9 mouse cellular contexts compared by ENCODE assay signal in genomic region chr2:33581449-33581777, GRCm38 (mm10). TPM values are rescaled to one million over a fixed set of nuclear protein-coding genes. Genes with fewer than 3 reads are reported as not detected.
DNase-seq lines count a peak whose midpoint lies in the region; ATAC-seq and TF ChIP-seq lines count a peak whose summit lies in the region.
"Had no signal": no experiment of that assay in that cellular context is flagged by ENCODE, and none has a peak within 500 bp of the region (broad histone marks: within the 10 kb centered on the region; RNA-seq: fewer than 3 reads in every experiment).

No protein-coding gene starts in this region.

- no peak overlapping the region for H3K9ac ChIP-seq in lung, embryonic 14.5 days
- H3K9ac ChIP-seq in forebrain, embryonic 12.5 days = no peak overlapping the region
- no peak overlapping the region for H3K9ac ChIP-seq in limb, embryonic 11.5 days (ENCODE audit: low read length)

- H3K9me3 ChIP-seq in lung, embryonic 14.5 days (ENCODE audit: low read depth, low read length) = no peaks in the 10 kb centered on the region
- no peaks in the 10 kb centered on the region for H3K9me3 ChIP-seq in forebrain, embryonic 12.5 days
- no peaks in the 10 kb centered on the region for H3K9me3 ChIP-seq in limb, embryonic 11.5 days (ENCODE audit: control insufficient read depth, low read length)

- H3K27ac ChIP-seq in lung, embryonic 14.5 days (ENCODE audit: low read depth) = no peak overlapping the region
- no peak overlapping the region for H3K27ac ChIP-seq in forebrain, embryonic 12.5 days
- H3K27ac ChIP-seq in limb, embryonic 11.5 days (replicated peaks; ENCODE audit: low read depth, low read length) = no peak overlapping the region

- no peak for ATAC-seq in lung, embryonic 14.5 days (ENCODE audit: insufficient read depth)
- peak; percentile 7; the same call in 1 of the 2 replicates for ATAC-seq in forebrain, embryonic 12.5 days (ENCODE audit: low FRiP score)
- ATAC-seq in limb, embryonic 11.5 days (ENCODE audit: insufficient number of reproducible peaks, low FRiP score, low TSS enrichment, low read depth) = no peak

- no peaks in the 10 kb centered on the region for H3K36me3 ChIP-seq in lung, embryonic 14.5 days (ENCODE audit: insufficient read depth)
- no peaks in the 10 kb centered on the region for H3K36me3 ChIP-seq in forebrain, embryonic 12.5 days (replicated peaks)
- H3K36me3 ChIP-seq in limb, embryonic 11.5 days (ENCODE audit: control insufficient read depth, insufficient read depth, low read length) = no peaks in the 10 kb centered on the region

- no peak for DNase-seq in lung, embryonic 14.5 days
- DNase-seq in lung, postnatal 14 days = no peak
- peak; percentile 59 for DNase-seq in limb, embryonic 11.5 days (ENCODE audit: low spot score)
- DNase-seq in retina, postnatal 1 day = peak; percentile 48
- no peak for DNase-seq in right cerebral cortex, adult 2 months (ENCODE audit: low spot score in 2 of 2)
- no peak for DNase-seq in yolk sac, embryonic 10.5 days (ENCODE audit: low spot score)
- DNase-seq: kidney, adult 9 months had no signal

- no peak for TF ChIP-seq CTCF in lung, embryonic 14.5 days (IDR thresholded peaks at IDR 0.05; ENCODE audit: low read depth)

- H3K27me3 ChIP-seq in lung, embryonic 14.5 days (ENCODE audit: insufficient read depth, low read length) = peaks cover 54% of the 10 kb centered on the region
- H3K27me3 ChIP-seq in forebrain, embryonic 12.5 days = peaks cover 100% of the 10 kb centered on the region
- peaks cover 10% of the 10 kb centered on the region for H3K27me3 ChIP-seq in limb, embryonic 11.5 days (ENCODE audit: control insufficient read depth, insufficient read depth, low read length)

- H3K4me3 ChIP-seq in lung, embryonic 14.5 days (ENCODE audit: low read depth, low read length) = peak overlapping the region; percentile 22; the same call in 1 of the 2 replicates
- peak overlapping the region; percentile 13; the same call in 1 of the 2 replicates for H3K4me3 ChIP-seq in forebrain, embryonic 12.5 days (replicated peaks)
- no peak overlapping the region for H3K4me3 ChIP-seq in limb, embryonic 11.5 days (ENCODE audit: low read depth, low read length)

- no peak overlapping the region for H3K4me2 ChIP-seq in lung, embryonic 14.5 days
- H3K4me2 ChIP-seq in forebrain, embryonic 12.5 days = peak overlapping the region; percentile 46
- no peak overlapping the region for H3K4me2 ChIP-seq in limb, embryonic 11.5 days (ENCODE audit: low read depth, severe bottlenecking)

- peaks cover 17% of the 10 kb centered on the region for H3K4me1 ChIP-seq in lung, embryonic 14.5 days (ENCODE audit: insufficient read depth)
- peaks cover 64% of the 10 kb centered on the region for H3K4me1 ChIP-seq in forebrain, embryonic 12.5 days
- peaks cover 83% of the 10 kb centered on the region for H3K4me1 ChIP-seq in limb, embryonic 11.5 days (ENCODE audit: control insufficient read depth, insufficient read depth, low read length)

- WGBS in lung, embryonic 14.5 days = 3% methylated on average over 6 of the region's 6 CpGs
- 0% methylated on average over 6 of the region's 6 CpGs for WGBS in forebrain, embryonic 12.5 days
- under 1% methylated on average over 6 of the region's 6 CpGs for WGBS in limb, embryonic 11.5 days

RNA-seq across cellular contexts. Expression of gene Lmx1b, which starts 58.9 kb away (rescaled TPM):
- polyA plus RNA-seq in lung, embryonic 14.5 days (2014; fragmentation: Nextera tagmentation; extraction: Ambion mirVana) = 0.09 TPM in 1 of 2 replicates, not detected in the other
- polyA plus RNA-seq in forebrain, embryonic 12.5 days (2016; fragmentation: Nextera tagmentation; extraction: Ambion mirVana) = 0.84 and 0.91 TPM in 2 replicates
- polyA plus RNA-seq in limb, embryonic 11.5 days (2014; fragmentation: Nextera tagmentation; extraction: Ambion mirVana) = 10.2 and 10.6 TPM in 2 replicates
- polyA plus RNA-seq: liver, adult 2 months had no signal

Comparison
In these comparisons a context has a peak if more than half of its experiments do, and no peak if none do; other contexts are left out.
1. DNase-seq: peak in limb, embryonic 11.5 days (single experiment) and retina, postnatal 1 day (single experiment); none in lung, embryonic 14.5 days (single experiment), lung, postnatal 14 days (single experiment), right cerebral cortex, adult 2 months (0 of 2) and yolk sac, embryonic 10.5 days (single experiment).